Mouse (Mus musculus): ENCODE results near the gene Clca3a1. TPM values are rescaled to one million over a fixed set of nuclear protein-coding genes. Genes with fewer than 3 reads are reported as not detected.

Clca3a1 gene
- total RNA-seq, 2 experiments from 2014 or later: 2.2 to 2.8 TPM

GRCm38 (mm10) chr3:144721077-144721859 lies 39.5 kb downstream of the Clca3a1 start:
- intact Hi-C loops (cut with DNase I): loop anchor here (2.0 to 5.0 kb wide), 4 partner anchors 28 to 266 kb away; partner anchors contain the start of genes Hs2st1 and Selenof

DNA sequence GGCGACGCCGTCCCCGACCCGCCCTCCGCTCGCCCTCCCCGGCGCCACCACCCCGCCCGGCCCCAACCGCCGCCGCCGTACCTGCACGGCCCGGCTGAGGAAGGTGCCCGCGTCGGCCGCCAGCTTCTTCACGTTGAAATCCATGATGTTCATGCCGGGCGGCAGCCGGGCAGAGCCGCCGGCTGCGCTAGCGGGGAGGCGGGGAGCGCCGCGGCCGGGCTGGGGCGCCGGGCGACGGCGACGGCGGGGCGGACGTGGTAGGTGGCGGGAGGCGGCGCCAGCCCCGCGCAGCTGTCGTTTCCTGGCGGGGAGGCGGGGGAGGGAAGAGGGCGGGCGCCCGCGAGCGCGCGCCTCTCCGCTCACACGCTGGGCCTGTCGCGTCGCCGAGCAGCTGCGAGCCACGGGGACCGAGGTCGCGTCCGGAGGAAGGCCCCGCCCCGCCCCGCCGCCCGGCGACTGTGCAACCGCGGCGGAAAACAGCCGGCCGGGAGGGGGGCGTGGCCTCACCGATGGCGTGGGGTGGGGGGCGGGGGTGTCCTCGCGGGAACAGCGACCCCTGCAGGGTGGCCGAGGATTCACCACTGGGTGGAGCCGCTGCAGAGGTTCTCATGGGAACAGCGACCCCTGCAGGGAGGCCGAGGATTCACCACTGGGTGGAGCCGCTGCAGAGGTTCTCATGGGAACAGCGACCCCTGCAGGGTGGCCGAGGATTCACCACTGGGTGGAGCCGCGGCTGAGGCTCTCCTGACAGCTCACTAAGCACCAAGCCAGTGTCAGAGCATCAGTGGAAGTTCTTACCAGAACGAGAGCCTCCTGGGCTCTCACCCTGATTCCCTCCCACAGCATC lies 40.7 kb downstream of the Clca3a1 start, which contains the start of gene Sh3glb1:
Gene Sh3glb1 (minus strand): TSS at position 435 of the 847 bp plus-strand sequence.
- intact Hi-C loops (cut with DNase I): loop anchor here (2.0 to 10.0 kb wide), 5 partner anchors 27 to 515 kb away; partner anchors contain the start of genes Hs2st1, Lmo4 and Selenof
- DNase-seq: peak; percentile 100

More at GRCm38 (mm10) chr3:144721077-144721859, 39.5 kb downstream of the Clca3a1 start:
- no peak for DNase-seq

DNA sequence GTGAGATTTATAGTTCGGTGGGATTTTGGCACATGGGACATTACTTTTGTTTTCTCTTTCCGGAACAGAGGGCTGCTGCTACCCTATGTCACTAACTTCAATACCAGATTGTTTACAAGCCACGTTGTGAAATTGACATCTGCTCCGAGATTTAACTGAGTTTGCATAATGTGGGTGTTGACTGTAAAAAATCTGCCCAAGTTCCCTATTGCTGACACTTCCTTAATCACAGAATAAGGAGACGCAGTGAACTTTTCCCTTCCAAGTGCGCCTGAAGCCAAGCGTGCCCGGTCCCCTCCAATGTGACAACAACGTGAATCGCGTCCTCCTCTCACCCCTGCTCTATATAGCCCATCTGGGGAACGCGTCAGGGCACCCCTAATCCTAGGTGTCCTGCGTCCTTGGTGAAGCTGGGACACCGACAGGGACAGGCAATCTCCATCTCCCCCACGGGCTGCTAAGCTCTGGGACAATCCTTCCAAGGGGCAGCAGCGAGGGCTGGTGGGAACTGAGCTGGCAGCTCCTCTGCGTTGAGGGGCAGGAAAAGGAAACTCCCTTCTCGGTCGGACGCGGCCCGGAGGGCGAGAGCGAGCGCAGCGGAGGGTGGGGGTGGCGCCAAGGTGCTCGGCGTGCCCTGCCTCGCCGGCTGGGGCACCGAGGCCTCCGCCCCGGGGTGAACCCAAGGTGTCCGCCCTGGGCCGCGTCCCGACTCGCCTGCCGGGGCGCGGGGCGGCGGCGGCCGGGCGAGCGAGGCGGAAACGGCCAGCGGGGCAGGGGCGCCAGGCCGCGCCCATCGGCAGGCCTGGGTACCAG lies 41.5 kb downstream of the Clca3a1 start:
- intact Hi-C loops (cut with DNase I): loop anchor here (10.0 kb wide), 1 partner anchor 514 kb away; the partner anchor contains the start of gene Lmo4
- DNase-seq: peak; percentile 75

- DNase-seq: peak; percentile 32 to 36
- intact Hi-C loops (cut with DNase I): loop anchor here (10.0 kb wide), 1 partner anchor 514 kb away; the partner anchor contains the start of gene Lmo4
These were observed 42.1 kb downstream of the Clca3a1 start for GRCm38 (mm10) chr3:144718706-144719087.

DNA sequence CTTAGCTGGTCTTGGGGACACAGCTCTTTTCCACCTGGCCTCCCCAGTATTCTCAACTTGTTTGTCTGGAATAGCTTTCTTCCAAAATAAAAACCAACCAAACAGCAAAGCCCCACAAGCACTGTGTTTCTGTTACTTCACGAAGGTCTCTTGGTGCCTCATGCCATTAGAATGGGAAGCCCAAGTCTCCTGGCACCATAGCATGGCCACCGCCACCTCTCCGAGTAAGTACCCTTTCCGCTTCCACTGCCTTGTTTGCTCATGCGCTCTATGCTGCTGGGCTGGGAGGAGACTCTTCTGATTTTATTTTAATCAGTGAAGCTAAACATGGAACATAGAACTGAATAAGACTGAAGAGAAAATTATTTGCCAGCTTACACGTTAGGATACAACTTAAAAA lies 42.9 kb downstream of the Clca3a1 start:
- no peak for DNase-seq
- intact Hi-C loops (cut with DNase I): loop anchor here (10.0 kb wide), 1 partner anchor 513 kb away; the partner anchor contains the start of gene Lmo4

DNA sequence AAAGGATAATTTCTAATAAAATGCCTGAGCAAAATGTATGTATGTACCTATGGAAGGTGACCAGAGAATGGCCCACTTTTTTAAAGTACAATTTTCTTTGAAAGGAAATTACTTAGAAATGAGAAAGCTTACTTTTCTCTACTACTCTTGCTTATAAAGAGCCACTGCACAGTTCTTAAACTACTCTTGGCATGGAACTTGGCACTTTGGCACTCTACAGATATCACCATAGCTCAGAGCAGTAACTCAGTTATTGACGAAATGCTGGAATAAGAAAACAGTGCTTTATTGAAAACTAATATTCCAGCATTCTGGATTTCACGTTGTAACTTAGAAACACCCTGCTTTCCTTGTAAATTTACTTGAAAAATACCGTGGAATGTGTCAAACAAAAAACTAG lies 43.7 kb downstream of the Clca3a1 start:
- intact Hi-C loops (cut with DNase I): loop anchor here (10.0 kb wide), 1 partner anchor 512 kb away; the partner anchor contains the start of gene Lmo4
- DNase-seq: no peak

GRCm38 (mm10) chr3:144715901-144716300 lies 44.9 kb downstream of the Clca3a1 start:
- no peak for DNase-seq
- intact Hi-C loops (cut with DNase I): loop anchor here (10.0 kb wide), 1 partner anchor 511 kb away; the partner anchor contains the start of gene Lmo4

DNA sequence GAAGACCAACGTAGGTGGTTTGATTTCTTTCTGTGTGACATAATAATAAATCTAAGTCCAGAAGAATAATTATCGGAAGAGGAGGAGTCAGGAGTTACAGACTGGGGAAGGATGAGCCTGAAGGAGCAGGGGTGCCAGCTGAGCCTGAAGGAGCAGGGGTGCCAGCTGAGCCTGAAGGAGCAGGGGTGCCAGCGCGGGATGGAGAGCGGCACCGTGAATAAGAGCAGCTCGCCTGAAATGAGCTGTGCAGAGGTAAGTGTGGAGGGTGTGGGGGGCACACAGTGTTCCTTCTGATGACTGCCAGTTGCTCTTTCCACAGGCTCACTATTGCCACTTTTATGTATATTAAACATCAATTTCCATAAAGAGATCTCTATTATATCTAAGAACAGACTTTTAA lies 45.7 kb downstream of the Clca3a1 start:
- intact Hi-C loops (cut with DNase I): loop anchor here (10.0 kb wide), 1 partner anchor 510 kb away; the partner anchor contains the start of gene Lmo4
- DNase-seq: no peak

DNA sequence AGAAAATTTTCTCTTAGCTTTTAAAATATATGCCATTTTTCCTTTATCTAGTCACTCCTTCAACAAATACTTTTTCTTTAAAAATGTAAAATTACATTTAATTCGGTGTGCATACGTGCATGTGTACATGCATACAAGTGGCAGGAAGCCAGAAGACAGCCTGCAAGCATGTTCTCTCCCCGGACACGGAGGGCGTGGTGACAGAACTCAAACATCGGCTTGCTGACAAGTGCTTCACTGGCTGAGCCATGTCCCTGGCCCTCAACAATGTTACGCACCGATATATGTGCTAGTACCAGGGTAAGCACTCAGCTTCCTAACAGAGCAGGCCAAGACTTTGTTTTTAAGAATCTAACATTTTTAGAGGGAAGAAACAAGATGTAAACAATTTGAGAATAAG lies 46.2 kb downstream of the Clca3a1 start:
- no peak for DNase-seq
- intact Hi-C loops (cut with DNase I): loop anchor here (10.0 kb wide), 1 partner anchor 510 kb away; the partner anchor contains the start of gene Lmo4

DNA sequence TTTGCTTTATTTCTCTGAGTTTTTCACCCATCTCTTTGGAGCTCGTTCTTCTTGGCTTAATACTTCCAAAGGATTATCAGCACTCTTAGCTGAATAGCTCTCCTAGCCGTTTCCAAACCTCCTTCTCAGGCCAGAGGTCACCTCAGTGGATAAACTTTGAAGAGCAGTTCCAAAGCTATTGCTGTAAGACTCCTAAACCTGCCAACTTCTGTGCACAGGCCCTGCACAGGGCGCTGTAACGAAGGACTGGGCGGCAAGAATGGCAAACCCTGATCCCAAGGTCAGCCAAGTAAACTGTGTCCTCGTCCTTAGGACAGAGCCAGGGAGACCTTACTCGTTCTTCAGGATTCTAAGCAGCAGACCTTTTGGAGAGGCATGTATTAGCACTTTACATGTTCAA lies 46.7 kb downstream of the Clca3a1 start:
- DNase-seq: peak; percentile 23 to 30
- intact Hi-C loops (cut with DNase I): loop anchor here (10.0 kb wide), 1 partner anchor 509 kb away; the partner anchor contains the start of gene Lmo4

DNA sequence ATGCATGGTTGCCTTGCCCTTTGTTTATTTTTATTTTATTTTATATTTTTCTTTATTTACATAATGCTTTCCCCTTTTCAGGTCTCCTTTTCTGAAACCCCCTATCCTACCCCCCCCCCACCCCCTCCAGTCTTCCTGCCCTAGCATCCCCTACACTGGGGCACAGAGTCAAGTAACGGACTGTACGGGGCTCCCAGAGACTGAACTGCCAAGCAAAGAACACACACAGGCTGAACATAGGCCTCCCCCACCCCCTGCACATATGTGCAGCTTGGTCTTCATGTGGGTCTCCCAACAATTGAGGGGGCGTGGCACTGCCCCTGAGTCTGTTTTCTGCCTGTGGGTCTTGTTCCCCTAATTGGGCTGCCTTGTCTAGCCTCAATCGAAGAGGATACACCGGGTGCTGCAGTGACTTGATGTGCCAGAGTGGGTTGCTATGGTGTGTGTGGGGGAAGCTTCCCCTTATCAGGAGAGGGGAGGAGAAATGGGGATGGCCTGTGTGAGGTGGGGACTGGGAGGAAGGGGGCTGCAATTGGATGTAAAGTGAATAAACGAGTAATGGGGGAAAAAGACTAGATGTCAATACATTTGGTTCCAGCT lies 49.1 kb downstream of the Clca3a1 start:
- DNase-seq: no peak
- intact Hi-C loops (cut with DNase I): loop anchor here (10.0 kb wide), 1 partner anchor 507 kb away; the partner anchor contains the start of gene Lmo4

- no peak for DNase-seq
- intact Hi-C loops (cut with DNase I): no loop called here
These were observed 52.2 kb downstream of the Clca3a1 start for GRCm38 (mm10) chr3:144708612-144709011.

DNA sequence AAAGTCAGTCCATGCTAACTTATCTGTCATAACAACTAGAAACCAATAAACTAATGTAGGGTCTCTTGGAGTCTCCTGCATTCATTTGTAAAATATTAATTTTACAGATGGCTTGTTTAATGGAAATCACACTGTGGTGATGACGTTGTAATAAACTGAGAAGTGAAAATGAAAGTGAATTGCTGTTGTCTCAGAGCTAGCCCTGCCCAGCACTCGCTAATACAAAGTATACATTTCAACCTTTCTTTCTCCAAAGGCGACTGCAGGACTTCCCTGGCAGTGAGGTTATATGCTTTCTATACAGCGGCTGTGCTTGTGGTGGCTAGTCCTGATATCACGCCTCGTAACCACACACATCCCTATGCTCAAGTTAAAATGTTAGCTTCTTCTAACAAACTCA lies 56.8 kb downstream of the Clca3a1 start:
- intact Hi-C loops (cut with DNase I): no loop called here
- DNase-seq: no peak

- DNase-seq: no peak
- intact Hi-C loops (cut with DNase I): no loop called here
These were observed 61.9 kb downstream of the Clca3a1 start for GRCm38 (mm10) chr3:144698790-144699433.

GRCm38 (mm10) chr3:144697942-144698341 lies 62.8 kb downstream of the Clca3a1 start:
- no peak for DNase-seq
- intact Hi-C loops (cut with DNase I): no loop called here

DNA sequence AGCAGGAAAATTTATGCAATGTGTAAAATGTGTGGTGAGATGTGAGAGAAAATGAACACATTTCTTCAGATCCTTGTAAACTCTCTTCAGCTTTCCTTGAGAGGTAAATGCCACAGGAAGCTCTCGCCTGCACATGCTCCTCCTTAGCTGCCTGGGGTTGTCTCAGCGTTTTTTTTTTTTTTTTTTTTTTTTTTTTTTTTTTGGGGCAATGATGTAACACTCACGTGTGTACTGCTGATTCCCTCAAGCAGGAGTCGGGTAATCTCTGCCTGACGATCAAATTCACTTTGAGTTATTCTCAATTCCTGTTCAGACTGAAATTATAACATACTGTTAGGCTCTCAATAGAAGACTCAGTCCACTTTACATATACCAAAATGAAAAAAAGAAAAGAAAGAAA lies 63.6 kb downstream of the Clca3a1 start:
- DNase-seq: no peak
- intact Hi-C loops (cut with DNase I): no loop called here

- intact Hi-C loops (cut with DNase I): loop anchor here (5.0 kb wide), 2 partner anchors 163 to 243 kb away; no protein-coding TSS in a partner anchor
- no peak for DNase-seq
These were observed 65.8 kb downstream of the Clca3a1 start for GRCm38 (mm10) chr3:144694941-144695340.

DNA sequence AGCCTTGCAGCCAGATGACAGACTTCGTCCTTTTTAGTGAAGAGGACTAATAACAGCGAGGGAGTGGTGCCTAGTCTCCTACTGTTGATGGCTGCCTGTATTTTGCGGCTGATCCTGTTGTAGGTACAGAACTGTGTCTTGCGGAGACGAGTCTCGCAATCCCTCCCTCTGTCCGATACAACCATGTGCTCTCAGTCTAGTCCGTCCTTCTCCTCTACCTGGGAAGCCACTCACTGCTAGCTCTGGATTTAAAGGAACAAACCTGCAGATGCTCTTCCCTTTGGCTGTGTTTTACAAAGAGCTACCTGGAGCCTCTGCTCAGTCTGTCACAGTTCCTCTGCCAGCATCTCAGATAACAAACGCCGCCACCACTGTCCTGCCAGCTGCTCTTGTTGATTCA lies 66.7 kb downstream of the Clca3a1 start:
- intact Hi-C loops (cut with DNase I): loop anchor here (5.0 kb wide), 2 partner anchors 162 to 242 kb away; no protein-coding TSS in a partner anchor

More for the DNA sequence above, 66.7 kb downstream of the Clca3a1 start:
- no peak for DNase-seq
